Mouse (Mus musculus) midbrain, postnatal 0 days (tissue): Measurements from ENCODE around the gene Slc46a2. TPM values are rescaled to one million over a fixed set of nuclear protein-coding genes. Genes with fewer than 3 reads are reported as not detected.

Experiments used
- ATAC-seq: fragments of 200-750 bp; cut with Nextera tagmentation; 2 replicates; pipeline ENCODE4 v1.8.0; 2017; ENCODE audit warnings: moderate number of reproducible peaks, mild to moderate bottlenecking, moderate TSS enrichment, moderate library complexity; ENCODE audit not compliant: low FRiP score
- DNase-seq: peaks from one replicate; pipeline ENCODE4 v3.0.0-alpha.2; 2015; ENCODE audit warnings: low spot score
- H3K27ac ChIP-seq: fragments of 300-500 bp; sonication (generic); 2 replicates; pipeline ENCODE4 v1.5.1; 2014; ENCODE audit warnings: low read depth, mild to moderate bottlenecking, low read length, mixed read lengths
- H3K27me3 ChIP-seq: fragments of 300-500 bp; sonication (generic); 2 replicates; pipeline ENCODE4 v1.6.1; 2014; ENCODE audit warnings: low read length, control low read depth, mixed read lengths; ENCODE audit not compliant: insufficient read depth
- H3K36me3 ChIP-seq: fragments of 300-500 bp; sonication (generic); 2 replicates; pipeline ENCODE4 v1.6.1; 2014; ENCODE audit warnings: low read length, control low read depth, mixed read lengths; ENCODE audit not compliant: insufficient read depth
- H3K4me1 ChIP-seq: fragments of 300-500 bp; sonication (generic); 2 replicates; pipeline ENCODE4 v1.6.1; 2014; ENCODE audit warnings: mild to moderate bottlenecking, control low read depth, antibody characterized with exemption, low read length, mixed read lengths; ENCODE audit not compliant: insufficient read depth
- H3K4me2 ChIP-seq: fragments of 300-500 bp; sonication (generic); 2 replicates; pipeline ENCODE4 v1.6.1; 2014; ENCODE audit warnings: low read depth, mild to moderate bottlenecking, low read length, mixed read lengths; ENCODE audit not compliant: poor library complexity, severe bottlenecking
- H3K4me3 ChIP-seq: fragments of 300-500 bp; sonication (generic); 2 replicates; pipeline ENCODE4 v1.5.1; 2014; ENCODE audit warnings: low read depth, mild to moderate bottlenecking, low read length, moderate library complexity
- H3K9ac ChIP-seq: fragments of 300-500 bp; sonication (generic); replicated peaks from 2 replicates; pipeline ENCODE4 v1.6.1; 2014; ENCODE audit warnings: mild to moderate bottlenecking, low read length, moderate library complexity, mixed read lengths; ENCODE audit not compliant: poor library complexity, severe bottlenecking
- H3K9me3 ChIP-seq: fragments of 300-500 bp; sonication (generic); 2 replicates; pipeline ENCODE4 v1.6.1; 2016; ENCODE audit warnings: low read length, control low read depth
- CTCF ChIP-seq: IDR thresholded peaks from 2 replicates; pipeline ENCODE4 v1.5.1; 2016; ENCODE audit warnings: antibody characterized with exemption, mild to moderate bottlenecking
- WGBS: fragments of 180-500 bp; shearing (Covaris S2); extraction: QIAGEN DNeasy Blood & Tissue Kit; methylation state at CpG from one replicate; pipeline ENCODE4 v1.1.7; 2014; 5-methylcytosine and 5-hydroxymethylcytosine counted together
- polyA plus RNA-seq: library from polyadenylated mRNA; unstranded; fragments of >200 nt; fragmentation: Nextera tagmentation; extraction: Ambion mirVana; gene quantifications from 2 replicates; pipeline ENCODE4 v1.2.1, GENCODE M21; 2015
- total RNA-seq: library from RNA; depleted of rRNA; stranded (reverse); fragments of >200 nt; gene quantifications from 2 replicates; pipeline ENCODE4 v1.2.3, GENCODE M21; 2014; rRNA removed

Gene Slc46a2
- 0.16 TPM in 1 of 2 replicates, not detected in the other for total RNA-seq
- polyA plus RNA-seq, result 0.05 and 0.11 TPM in 2 replicates

DNA sequence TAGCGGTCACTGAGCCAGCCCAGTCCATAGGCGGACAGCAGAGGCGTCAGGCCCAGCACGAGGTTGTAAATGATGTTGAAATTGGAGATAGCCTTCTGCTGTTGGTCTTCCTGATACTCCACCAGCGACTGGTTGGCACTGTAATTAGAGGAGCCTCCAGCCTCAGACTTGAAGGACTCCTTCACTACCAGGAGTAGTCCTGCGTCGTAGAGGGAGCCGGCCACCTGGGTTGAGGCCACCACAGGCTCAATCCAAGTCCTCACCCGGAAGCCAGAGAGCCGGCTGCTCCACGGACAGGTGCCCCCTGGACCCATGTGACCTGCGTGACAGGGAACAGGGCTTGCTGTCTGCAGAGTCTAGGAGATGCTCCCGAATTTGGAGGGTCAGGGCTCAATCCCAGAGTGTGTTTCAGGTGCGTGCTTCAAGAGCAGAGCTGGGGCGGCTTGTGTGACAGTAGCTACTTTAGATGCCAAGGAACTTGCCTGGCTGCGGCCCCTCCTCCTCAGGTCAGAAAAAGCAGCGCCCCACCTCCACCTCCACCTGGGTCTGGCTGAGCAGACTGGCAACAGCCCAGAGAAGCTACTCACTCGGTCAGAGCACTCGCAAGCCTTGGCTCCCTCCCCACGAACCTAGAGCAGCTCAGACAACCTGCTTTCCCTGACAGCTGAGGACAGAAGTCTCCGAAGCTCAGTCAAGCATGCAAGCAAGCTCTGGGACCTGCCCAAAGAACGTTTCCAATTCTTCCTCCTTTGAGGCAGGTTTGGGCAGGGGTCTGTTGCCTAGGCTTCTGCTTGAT lies at the start of gene Slc46a2:
Slc46a2 (minus strand) TSS at position 449 of the 796 bp plus-strand sequence.
- no peak for TF ChIP-seq CTCF
- Histone ChIP-seq H3K27me3 (no peaks in the 10 kb centered on the region), H3K4me2 (no peak within 1 kb of the TSS), H3K36me3 (no peaks in the 10 kb centered on the region), H3K4me1 (no peaks in the 10 kb centered on the region), H3K9me3 (no peaks in the 10 kb centered on the region), H3K27ac (no peak within 1 kb of the TSS), H3K4me3 (no peak within 1 kb of the TSS), H3K9ac (no peak within 1 kb of the TSS)
- DNase-seq, result no peak
- 18% methylated on average over 22 of the region's 22 CpGs for WGBS
- no peak for ATAC-seq

DNA sequence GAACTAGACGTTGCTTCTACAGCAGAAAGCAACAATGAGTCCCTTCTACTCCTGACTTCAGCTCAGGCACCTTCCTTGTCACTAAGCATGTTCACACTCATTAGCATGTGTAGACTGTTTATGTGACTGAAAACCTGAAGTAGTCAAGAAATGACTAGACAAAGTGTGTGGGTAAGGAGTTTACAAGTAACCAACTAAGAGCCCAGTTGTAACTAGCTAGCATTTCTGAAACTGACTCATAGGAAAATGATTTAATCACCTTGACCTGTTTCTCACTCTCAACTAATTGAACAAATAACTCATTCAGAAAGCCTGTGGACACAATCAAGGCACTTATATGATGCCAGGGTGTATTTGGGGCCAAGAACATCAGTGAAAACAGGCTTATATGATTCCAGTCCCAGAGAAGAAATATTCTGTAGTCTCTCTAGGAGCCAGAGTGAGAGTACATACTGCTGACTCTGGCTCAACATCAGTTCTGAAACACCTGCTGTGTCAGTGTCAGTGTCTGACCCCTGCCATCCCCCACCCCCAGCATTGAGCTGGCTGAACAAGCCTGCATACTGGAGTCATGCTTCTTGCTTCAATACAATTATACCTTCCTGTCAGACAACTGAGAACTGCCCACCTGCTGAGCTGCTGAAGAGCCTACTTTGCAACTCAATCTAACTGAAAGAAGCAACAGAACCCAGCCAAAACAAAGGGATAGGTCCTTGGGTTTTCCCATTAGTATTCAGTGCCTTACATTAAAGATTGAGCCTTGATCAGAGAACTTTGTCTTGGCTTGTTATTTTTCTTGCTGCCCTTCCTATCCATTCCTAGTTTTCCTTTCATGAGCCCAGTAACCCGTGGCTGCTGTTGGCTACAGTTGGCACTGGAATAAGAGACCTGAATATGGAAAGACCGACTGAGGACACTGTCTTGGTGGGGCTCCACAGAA lies 48.8 kb upstream of the Slc46a2 start, which contains the start of gene Mup6:
Mup6 (plus strand) TSS at position 890 of the 940 bp plus-strand sequence.
- Histone ChIP-seq H3K9ac (no peak within 1 kb of the TSS), H3K27me3 (no peaks in the 10 kb centered on the region), H3K4me3 (no peak within 1 kb of the TSS), H3K27ac (no peak within 1 kb of the TSS), H3K36me3 (no peaks in the 10 kb centered on the region), H3K4me1 (no peaks in the 10 kb centered on the region), H3K9me3 (no peaks in the 10 kb centered on the region), H3K4me2 (no peak within 1 kb of the TSS)
- ATAC-seq, result no peak
- DNase-seq, result no peak
- TF ChIP-seq CTCF, result no peak
- 21% methylated on average over 3 of the region's 3 CpGs for WGBS

DNA sequence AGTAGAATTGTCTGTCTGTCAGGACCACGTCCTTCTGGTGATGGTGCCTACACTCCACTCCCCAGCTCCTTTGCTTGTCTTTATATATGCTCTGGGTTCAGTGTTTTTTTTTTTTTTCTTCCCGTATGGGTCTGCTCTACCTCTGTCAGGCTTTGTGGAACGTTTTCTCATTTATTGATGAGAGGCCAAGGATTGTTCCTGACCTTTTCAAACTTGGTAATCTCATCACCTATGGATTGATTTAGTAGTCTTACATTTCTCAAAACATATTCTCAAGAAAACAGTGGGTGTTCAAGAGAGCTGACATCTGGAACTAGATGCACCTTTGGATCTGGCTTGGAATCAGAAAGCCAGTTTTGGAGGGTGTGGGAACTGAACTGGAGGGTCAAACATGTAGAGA lies 45.8 kb upstream of the Slc46a2 start, which contains the start of gene Mup4:
Mup4 (minus strand) TSS at position 101 of the 400 bp plus-strand sequence.
- DNase-seq (no peak), ATAC-seq (no peak)
- no peak within 1 kb of the TSS for H3K4me2 ChIP-seq
- 75% methylated on average over 3 of the region's 3 CpGs for WGBS
- no peak within 1 kb of the TSS for H3K4me3 ChIP-seq
- H3K9me3 ChIP-seq, result no peaks in the 10 kb centered on the region
- H3K9ac ChIP-seq, result no peak within 1 kb of the TSS
- no peaks in the 10 kb centered on the region for H3K27me3 ChIP-seq
- no peak for TF ChIP-seq CTCF
- H3K27ac ChIP-seq, result no peak within 1 kb of the TSS
- H3K4me1 ChIP-seq, result no peaks in the 10 kb centered on the region
- H3K36me3 ChIP-seq, result no peaks in the 10 kb centered on the region

DNA sequence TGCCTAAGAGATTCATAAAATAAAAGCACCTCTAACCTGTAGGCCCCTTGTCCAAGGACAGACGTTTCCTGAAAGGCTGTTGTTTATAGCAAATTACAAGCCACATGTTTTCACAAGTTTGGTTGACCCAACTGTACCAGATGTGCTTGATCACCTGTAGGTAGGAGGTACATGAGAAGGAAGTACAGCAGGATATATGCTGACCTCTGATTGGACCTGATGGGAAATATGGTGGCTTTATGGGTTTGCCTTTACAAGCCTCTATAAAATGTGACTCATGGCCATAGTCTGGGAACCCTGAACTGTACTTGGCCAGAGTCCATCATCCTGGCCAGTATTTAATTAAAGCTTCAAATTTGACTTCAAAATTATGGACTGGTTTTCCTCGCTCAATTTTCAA lies 22.7 kb upstream of the Slc46a2 start:
- Histone ChIP-seq H3K9me3 (no peaks in the 10 kb centered on the region), H3K4me2 (no peak overlapping the region), H3K4me1 (no peaks in the 10 kb centered on the region), H3K4me3 (no peak overlapping the region), H3K27me3 (no peaks in the 10 kb centered on the region), H3K9ac (no peak overlapping the region), H3K36me3 (no peaks in the 10 kb centered on the region), H3K27ac (no peak overlapping the region)
- no peak for ATAC-seq
- no peak for DNase-seq
- WGBS, result 77% methylated on average over 2 of the region's 2 CpGs
- TF ChIP-seq CTCF, result no peak

DNA sequence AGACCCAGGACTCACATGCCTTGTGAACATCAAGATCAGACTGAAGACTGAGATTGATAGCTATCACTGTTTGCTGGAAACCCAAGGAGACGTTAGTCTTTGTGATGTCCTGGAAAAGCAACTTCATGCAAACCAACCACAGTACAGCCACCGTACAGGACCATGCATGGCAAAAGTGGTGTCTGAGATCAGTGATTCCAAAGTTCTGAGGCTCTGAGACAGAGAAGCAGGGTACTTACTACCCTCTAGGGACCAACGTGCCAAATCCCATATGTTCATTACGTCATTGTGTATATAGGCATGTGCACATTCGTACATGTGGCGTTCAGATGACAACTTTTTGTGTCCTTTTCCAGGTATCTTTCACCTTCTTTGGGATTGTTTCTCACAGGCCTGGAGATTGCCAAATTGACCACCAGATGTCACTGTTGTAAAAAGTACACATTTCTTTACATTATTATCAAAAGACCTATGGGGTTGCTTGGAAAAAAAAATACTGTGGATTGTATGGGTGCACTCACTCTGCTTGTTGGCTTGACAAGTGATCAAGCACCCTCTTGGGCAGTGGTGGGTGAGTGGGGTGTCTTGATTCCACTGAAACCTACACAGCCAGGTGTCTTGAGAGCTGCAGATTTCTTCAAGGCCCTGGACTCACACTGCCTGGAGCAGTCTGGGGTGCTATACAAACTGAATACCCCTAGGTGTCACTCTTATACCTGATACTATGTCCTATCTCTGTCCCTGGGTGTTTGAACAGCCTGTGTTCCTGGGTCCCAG lies 17.8 kb upstream of the Slc46a2 start:
- H3K27me3 ChIP-seq, result no peaks in the 10 kb centered on the region
- no peak overlapping the region for H3K4me2 ChIP-seq
- DNase-seq, result peak; percentile 70
- no peaks in the 10 kb centered on the region for H3K36me3 ChIP-seq
- peak; percentile 70 for TF ChIP-seq CTCF
- WGBS, result 62% methylated on average over 6 of the region's 6 CpGs
- peak; percentile 90 for ATAC-seq
- no peaks in the 10 kb centered on the region for H3K4me1 ChIP-seq
- no peak overlapping the region for H3K27ac ChIP-seq
- no peaks in the 10 kb centered on the region for H3K9me3 ChIP-seq
- no peak overlapping the region for H3K4me3 ChIP-seq
- H3K9ac ChIP-seq, result no peak overlapping the region
